Mouse (Mus musculus): Measurements from ENCODE around the gene Ilf3.

The Ilf3 gene

GRCm38 (mm10) chr9:21405525-21405924, 37.9 kb downstream of the Ilf3 start:
- DNase-seq: no peak

GRCm38 (mm10) chr9:21407951-21408350, 40.3 kb downstream of the Ilf3 start:
- no peak for DNase-seq

- no peak for DNase-seq
These were observed 41.0 kb downstream of the Ilf3 start for GRCm38 (mm10) chr9:21408624-21409023.

GRCm38 (mm10) chr9:21409592-21410317, 42.1 kb downstream of the Ilf3 start:
- DNase-seq: peak; percentile 71

GRCm38 (mm10) chr9:21411669-21412550, 44.2 kb downstream of the Ilf3 start, which contains the start of gene Qtrt1:
TSS of gene Qtrt1 (plus strand) at chr9:21411837.
- DNase-seq: peak; percentile 87

GRCm38 (mm10) chr9:21417866-21418265, 50.2 kb downstream of the Ilf3 start:
- no peak for DNase-seq

GRCm38 (mm10) chr9:21419646-21420045, 52.0 kb downstream of the Ilf3 start:
- DNase-seq: no peak

- DNase-seq: peak; percentile 99
These were observed 57.2 kb downstream of the Ilf3 start, which contains the start of gene Dnm2 for GRCm38 (mm10) chr9:21424631-21425555. TSS of gene Dnm2 (plus strand) at chr9:21424908.

GRCm38 (mm10) chr9:21425556-21425945, 57.9 kb downstream of the Ilf3 start:
- DNase-seq: no peak

GRCm38 (mm10) chr9:21426013-21426412, 58.3 kb downstream of the Ilf3 start:
- no peak for DNase-seq

GRCm38 (mm10) chr9:21426525-21426924, 58.9 kb downstream of the Ilf3 start:
- no peak for DNase-seq

GRCm38 (mm10) chr9:21427773-21428172, 60.1 kb downstream of the Ilf3 start:
- DNase-seq: no peak

- DNase-seq: no peak
These were observed 60.5 kb downstream of the Ilf3 start for GRCm38 (mm10) chr9:21428178-21428577.

GRCm38 (mm10) chr9:21430724-21431123, 63.1 kb downstream of the Ilf3 start:
- no peak for DNase-seq

- DNase-seq: no peak
These were observed 64.4 kb downstream of the Ilf3 start for GRCm38 (mm10) chr9:21432066-21432465.

- DNase-seq: no peak
These were observed 66.1 kb downstream of the Ilf3 start for GRCm38 (mm10) chr9:21433766-21434165.

- no peak for DNase-seq
These were observed 66.7 kb downstream of the Ilf3 start for GRCm38 (mm10) chr9:21434410-21434809.

- no peak for DNase-seq
These were observed 68.3 kb downstream of the Ilf3 start for GRCm38 (mm10) chr9:21435777-21436635.

- DNase-seq: no peak
These were observed 69.9 kb downstream of the Ilf3 start for GRCm38 (mm10) chr9:21437577-21437976.

GRCm38 (mm10) chr9:21438219-21438618, 70.5 kb downstream of the Ilf3 start:
- DNase-seq: no peak

- DNase-seq: no peak
These were observed 71.8 kb downstream of the Ilf3 start for GRCm38 (mm10) chr9:21439456-21439855.

- no peak for DNase-seq
These were observed 72.2 kb downstream of the Ilf3 start for GRCm38 (mm10) chr9:21439914-21440313.

Measured in right cerebral cortex, postnatal 25 days (tissue).